Mouse (Mus musculus): ENCODE data around the gene Gm10570.
A peak's percentile ranks its signal among the peaks of the same experiment; 100 is the strongest.

The Gm10570 gene

DNA sequence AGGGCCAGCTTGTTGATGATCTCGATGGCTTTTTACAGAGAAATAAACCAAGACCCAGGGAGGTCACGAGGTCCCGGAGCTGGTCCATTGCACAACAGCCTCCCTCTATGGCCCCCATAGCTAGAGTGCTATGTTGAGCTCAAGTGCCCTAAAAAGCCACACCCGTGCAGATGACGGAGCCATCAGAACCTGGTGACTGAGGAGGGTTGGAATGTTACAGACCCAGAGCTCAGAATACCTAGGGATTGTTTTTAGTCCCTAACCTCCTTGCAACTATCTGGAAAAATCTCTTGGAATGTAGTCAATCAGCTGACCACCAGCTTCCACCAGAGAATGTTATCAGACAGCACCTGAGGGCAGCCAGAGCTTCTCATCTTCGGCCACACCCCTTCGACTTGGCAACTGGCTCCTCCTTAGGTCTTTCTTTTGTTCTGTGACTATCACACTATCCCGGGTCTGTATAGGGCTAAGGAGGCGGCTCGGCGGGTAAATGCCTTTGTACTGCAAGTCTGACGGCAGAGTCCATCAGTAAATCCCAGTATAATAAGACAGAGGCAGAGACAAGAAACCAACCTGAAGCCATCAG, 6.1 kb downstream of the Gm10570 start:
- DNase-seq = no peak

DNA sequence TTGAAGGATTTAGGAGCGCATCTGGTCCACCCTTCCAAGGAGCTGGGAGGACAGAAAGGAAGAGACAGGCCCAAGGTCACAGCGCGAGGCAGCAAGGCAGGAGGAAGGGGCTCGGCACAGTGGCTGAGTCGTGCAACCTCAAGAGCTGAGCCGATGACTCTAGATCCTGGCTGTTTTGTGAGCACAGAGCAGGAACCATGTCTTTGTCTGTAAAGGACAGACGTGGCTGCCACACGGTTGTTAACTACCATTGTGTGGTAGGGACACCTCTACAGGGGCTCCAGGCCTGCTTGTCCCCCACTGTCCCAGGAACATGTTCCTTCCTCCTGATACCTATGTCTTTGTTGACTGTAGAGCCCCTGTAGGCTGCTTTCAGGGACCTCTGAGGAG, 8.8 kb downstream of the Gm10570 start:
- no peak for DNase-seq

GRCm38 (mm10) chr4:130298877-130299628, 9.4 kb downstream of the Gm10570 start:
- no peak for DNase-seq

GRCm38 (mm10) chr4:130297123-130297529, 11.3 kb downstream of the Gm10570 start:
- no peak for DNase-seq

DNA sequence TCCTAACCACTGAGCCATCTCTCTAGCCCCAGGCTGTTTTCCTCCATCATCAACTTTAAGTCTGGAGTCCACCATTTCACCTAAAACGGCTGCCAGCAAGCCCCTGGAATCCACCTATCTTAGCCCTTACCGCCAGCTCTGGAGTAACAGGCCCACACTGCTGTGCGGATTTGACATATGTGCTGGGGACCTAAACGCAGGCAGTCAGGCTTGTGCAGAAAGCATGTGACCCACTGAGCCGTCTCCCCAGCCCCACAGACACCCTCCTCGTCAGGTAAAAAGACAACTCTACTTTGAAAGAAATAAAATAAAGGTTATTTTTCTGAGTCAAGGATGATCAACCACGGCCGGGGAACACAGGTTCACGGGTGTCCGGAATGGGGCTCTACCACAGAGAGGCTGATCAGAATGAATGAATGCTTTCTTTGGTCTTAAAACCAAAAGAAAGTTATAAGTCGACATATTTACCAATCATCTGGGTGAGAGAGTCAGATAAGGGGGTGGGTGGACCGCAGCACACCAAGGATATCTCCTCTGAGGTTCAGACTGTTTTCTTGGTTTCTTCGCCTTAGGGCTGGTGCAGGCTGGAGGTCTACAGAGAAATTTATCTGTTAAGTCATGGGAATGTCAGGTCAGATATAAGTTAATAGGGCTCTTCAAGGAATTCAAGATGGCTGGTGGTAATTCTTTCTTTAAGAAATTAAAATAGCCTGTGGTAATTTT, 12.1 kb downstream of the Gm10570 start:
- no peak for DNase-seq

DNA sequence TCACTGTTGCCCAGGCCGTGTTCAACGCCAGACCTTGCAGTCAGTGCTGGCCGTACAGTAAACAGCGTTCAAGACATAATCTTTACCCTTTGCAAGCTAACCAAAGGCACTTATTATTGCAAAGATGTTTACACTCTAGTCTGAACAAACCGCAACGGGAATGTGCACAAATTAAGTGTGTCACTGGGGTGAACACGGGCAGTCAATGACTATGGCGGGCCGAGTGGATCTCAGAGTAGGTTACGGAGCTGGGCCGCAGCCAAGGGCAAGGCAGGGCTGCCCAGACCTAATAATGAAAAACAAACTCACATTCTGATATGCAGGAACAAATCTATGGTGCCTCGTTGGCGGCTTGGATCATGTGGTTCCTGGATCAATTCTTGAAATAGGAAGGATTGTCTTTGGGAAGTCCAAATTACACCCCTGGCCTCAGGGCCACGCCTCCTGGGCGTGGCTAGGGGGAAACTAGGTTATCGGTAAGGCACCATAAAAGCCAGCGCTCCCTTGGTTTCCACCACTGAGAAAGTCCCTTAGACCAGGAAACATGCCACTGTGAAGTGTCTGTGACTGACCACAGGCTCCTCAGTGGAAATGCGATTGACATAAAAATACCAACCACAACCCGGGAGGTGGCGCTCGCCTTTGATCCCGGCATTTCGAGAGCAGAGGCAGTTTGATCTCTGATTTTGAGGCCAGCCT, 13.3 kb downstream of the Gm10570 start:
- DNase-seq = peak; percentile 63

DNA sequence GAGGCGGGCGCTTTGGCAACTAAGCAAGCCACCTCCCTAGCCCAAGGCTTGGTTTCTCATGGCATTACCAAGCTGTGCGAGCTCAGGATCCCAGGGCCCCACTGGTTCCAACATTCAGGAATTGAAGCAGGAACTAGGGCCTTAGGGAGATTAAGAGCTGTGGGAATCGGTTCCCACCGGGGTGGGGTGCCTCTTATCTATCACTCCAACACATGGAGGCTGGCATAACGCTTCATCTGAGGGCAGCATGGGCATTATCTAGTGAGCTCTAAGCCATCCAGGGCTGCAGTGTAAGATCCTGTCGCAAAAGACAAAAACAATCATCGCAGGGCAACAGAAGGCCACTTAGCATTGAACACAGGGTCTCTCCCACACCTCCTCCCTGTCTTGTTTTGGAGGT, 14.0 kb downstream of the Gm10570 start:
- no peak for DNase-seq

- DNase-seq = peak; percentile 75
Measured at GRCm38 (mm10) chr4:130292271-130292670, 16.2 kb downstream of the Gm10570 start.

GRCm38 (mm10) chr4:130289824-130290223, 18.6 kb downstream of the Gm10570 start:
- no peak for DNase-seq

DNA sequence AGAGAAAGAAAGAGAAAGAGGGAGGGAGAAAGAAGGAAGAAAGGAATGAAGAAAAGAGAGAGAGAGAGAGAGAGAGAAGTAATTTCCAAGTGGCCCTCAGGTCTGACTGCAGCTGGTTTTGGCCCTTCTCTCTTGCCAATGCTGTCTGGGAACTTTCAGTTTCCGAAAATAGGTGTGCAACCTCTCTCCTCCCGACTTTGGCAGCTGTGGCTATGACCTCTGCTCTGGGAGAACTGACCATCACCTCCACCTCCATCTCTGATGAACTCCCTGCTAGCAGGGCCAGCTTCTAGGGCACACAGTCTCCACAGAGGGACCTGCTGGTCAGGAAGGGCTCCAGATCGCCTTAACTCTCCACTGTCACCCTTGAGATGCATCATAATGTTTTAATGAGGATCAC, 21.9 kb downstream of the Gm10570 start:
- DNase-seq = no peak

DNA sequence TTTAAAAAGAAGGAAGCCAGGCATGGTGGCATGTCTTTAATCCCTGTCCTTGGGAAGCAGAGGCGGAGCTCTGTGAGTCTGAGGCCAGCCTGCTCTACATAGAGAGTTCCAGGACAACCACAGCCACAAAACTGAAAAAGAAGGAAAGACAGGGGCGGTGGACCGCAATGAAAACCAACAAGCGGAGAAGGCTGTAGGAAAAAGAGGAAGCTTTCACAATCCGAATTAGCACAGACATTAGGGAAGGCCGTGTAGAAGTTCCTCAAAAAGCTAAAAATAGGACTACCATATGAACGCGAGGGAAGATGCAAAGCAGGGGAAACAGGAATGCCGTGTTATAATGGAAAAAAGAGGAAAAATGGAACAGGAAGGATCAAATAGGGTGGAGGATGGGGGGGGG, 24.6 kb downstream of the Gm10570 start:
- DNase-seq = no peak

DNA sequence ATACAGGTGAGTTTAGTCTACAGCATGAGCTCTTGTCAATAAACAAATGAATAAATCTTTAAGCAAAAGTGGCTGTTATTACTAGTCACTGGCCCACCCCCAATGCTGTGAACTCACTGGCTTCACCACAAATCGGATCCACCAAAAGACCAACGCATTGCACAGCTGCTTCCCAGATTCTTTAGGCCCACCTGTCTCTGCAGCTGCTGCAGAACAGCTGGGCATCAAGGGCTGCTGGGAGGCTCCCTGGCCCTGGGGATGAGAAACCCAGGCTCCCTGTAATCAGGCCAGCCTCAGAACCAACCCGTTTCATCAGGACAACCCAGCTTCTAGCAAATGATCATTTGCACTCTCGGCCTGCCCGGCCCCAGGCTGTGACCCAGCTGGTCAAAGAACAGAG, 25.6 kb downstream of the Gm10570 start:
- no peak for DNase-seq

DNA sequence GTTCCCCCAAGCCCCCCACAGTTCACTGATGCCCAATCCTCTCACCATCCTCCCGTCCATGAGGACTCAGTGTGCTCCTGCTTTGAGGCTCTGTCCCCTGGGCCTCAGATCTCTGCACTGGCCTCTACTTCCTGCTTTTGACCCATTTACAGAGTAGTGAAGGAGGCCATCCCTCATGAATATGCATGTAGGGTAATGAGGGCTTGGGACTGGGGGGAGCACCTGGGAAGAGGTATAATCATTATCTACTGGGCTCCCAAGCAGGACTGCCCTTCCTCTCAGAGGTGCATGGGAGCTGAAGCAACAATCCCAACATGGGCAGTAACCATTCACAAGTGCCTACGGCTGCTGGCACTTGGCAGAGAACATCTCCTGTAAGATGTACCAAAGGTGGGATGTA, 29.4 kb downstream of the Gm10570 start, which contains the start of gene Serinc2:
Gene Serinc2 (minus strand): TSS at position 101 of the 400 bp plus-strand sequence.
- no peak for DNase-seq

DNA sequence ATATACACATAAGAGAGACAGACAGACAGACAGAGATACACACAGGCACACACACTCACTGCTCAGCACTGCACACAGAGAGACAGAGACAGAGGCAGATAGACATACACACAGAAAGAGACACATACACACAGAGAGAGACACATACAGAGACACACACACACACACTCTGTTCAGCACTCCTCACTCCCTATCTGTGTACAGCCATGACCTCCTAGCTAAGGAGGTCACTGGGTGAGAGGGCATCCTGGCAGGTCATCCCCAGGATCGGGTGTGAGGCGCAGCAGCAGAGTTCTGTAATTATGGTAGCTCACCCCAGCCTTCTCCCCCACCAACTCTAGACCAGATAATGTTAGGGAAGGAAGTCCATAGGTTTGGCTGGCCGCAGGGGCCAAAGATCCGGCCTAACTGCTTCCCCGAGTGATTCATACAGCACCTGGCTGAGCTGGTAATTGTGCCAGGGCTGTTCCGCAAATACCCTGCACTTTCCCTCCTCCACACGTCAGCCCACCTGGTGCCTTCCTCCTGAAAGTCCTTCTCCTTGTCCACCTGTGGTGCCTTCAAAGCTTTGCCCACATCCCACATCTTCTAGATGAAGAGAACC, 31.8 kb downstream of the Gm10570 start:
- DNase-seq = no peak

GRCm38 (mm10) chr4:130275823-130276105, 32.7 kb downstream of the Gm10570 start:
- no peak for DNase-seq

- DNase-seq = no peak
Measured at GRCm38 (mm10) chr4:130275016-130275822, 33.3 kb downstream of the Gm10570 start.

GRCm38 (mm10) chr4:130274346-130275015, 34.0 kb downstream of the Gm10570 start:
- no peak for DNase-seq

DNA sequence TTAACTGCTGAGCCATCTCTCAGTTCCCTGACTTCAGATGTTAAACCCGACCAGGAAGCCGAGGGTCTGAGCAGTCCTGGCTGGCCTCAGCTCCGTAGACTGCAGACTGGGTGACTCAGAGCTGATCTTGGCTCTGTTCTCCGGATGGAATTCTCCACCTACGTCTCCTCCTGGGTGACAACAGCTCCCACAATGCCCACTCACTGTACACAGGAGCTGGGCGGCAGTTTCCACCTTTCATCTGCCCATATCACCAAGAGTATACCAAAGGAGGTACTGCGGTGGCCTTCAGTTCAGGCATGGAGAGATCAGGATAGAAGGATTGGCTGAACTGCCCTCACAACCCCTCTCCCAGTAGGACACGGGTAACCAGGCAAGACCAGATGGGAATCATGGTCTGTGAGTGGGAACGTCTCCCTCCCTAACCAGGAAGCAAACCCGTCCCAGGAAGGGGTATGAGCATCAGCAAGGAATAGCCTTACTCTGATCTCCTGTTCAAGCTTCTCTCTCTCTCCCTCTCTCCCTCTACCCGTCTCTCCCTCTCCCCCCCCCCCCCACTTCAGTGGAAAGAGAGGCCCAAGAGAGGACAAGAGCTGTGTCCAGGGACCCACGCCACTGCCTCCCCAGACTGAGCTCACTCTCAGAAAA, 34.7 kb downstream of the Gm10570 start:
- DNase-seq = no peak

GRCm38 (mm10) chr4:130270611-130271347, 37.7 kb downstream of the Gm10570 start:
- no peak for DNase-seq

DNA sequence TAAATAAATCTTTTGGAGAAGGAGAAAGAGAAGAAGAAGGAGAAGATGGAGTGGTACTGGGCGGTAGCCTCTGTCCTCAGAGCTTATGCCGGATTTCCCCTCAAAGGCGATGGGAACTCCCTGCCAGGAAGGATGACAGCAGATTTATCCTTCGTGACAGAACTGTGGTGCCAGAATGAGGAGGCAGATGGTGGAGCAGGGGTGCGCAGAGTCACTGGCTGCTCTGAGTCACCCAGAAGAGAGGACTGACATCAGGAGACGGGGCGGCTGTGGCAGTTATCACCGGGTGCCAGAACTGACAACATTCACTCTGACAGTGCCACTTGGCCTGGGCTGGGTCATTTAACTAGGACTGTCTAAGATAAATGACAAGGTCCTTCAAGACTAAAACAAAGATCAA, 38.4 kb downstream of the Gm10570 start:
- peak; percentile 34 for DNase-seq

All from lung, postnatal 10 days (tissue).